Mouse (Mus musculus) frontal cortex, postnatal 25 days (tissue): ENCODE results near the gene AC134908.4.
A peak's percentile ranks its signal among the peaks of the same experiment; 100 is the strongest.

Experiments used
- DNase-seq, 2 experiments: peaks; one replicate each; pipeline ENCODE4 v3.0.0; 2022; ENCODE audit warnings: low spot score in 2 of 2

The AC134908.4 gene

GRCm38 (mm10) chr17:25795609-25796092 lies at the start of gene AC134908.4:
Gene AC134908.4 (minus strand): TSS chr17:25795659.
- no peak for DNase-seq

GRCm38 (mm10) chr17:25844396-25844901 lies 49.0 kb upstream of the AC134908.4 start, which contains the start of gene Rhot2:
Gene Rhot2 (minus strand): TSS chr17:25844851.
- DNase-seq, result peak; percentile 78 to 90

- DNase-seq, result no peak
Observed at GRCm38 (mm10) chr17:25843636-25844395, 48.4 kb upstream of the AC134908.4 start.

GRCm38 (mm10) chr17:25843122-25843521 lies 47.7 kb upstream of the AC134908.4 start:
- DNase-seq, result no peak

GRCm38 (mm10) chr17:25842509-25842908 lies 47.0 kb upstream of the AC134908.4 start:
- DNase-seq, result no peak

GRCm38 (mm10) chr17:25841117-25841880 lies 45.8 kb upstream of the AC134908.4 start, which contains the start of gene Gm20683:
Gene Gm20683 (minus strand): TSS chr17:25841763.
- DNase-seq, result no peak

DNA sequence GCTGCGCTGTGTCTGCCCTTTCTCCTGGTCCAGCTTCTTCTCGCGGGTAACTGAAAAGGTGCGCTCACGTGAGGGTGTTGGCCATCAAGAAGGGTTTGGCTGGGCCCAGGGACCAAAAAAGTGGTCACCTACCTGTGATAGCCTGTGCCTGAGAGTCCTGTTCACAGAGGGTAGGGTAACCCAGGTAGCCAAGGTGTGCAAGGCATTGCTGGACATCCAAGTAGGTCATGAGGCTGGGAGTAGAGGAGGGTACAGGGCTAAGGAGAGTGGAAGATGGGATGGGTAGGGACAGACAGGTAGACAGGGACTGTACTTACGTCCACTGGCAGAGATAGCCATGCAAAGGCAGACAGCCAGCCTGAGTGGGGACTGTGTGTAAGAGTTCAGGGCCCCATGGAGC lies 45.1 kb upstream of the AC134908.4 start:
- DNase-seq, result no peak

DNA sequence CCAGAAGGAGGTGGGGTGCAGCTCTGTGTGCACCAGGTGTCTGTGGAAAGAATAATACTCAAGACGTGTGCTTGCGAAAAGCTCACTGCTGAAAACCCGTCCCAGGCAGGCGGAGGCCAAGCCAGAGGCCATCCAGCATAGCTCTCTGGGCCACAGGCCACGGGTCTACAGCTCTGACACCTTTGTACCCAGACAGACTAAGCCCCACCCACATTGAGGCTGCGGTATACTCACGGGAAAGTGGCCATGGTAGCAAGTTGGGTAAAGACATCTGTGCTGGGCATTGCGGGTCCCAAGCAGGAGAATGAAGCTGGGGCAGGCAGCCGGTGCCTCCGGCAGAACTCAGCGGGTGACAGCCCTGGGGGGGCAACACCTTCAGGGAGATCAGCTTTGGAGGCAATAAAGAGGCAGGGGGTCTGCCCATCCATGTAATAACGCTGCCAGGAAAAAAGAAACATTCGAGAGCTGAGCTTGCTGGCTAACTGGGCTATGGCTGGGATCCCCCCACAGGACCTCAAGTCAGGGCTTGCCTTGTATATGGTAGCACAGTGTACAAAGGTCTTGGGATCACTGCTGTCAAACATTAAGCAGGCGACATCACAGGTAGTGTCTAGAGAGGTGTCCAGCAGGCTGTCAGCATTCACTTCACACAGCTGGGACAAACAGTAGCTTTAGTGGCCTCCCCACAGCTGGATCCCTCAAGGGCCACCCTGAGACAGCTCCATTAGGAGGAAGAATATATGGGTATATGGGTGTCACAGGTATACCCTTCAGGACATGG lies 44.2 kb upstream of the AC134908.4 start:
- no peak for DNase-seq

DNA sequence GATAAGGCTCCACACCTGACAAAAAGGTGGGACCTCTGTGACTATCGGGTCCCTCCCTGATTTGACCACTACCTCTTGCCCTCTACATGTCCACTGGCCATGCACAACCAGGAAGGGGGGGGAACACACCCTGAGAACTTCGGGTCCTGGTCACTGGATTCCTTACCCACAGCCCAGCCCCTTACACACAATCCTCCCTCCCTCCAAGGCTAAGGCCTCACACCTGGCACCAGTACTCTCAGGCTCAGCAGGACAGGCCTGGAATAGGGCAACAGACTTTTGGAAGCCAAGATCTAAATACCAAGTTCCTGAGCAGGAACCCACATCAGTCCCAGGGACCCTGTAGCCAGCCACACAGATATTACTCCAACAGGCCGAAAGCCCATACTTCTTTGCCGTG lies 43.4 kb upstream of the AC134908.4 start:
- no peak for DNase-seq

- no peak for DNase-seq
Observed at GRCm38 (mm10) chr17:25837533-25837932, 42.1 kb upstream of the AC134908.4 start.

DNA sequence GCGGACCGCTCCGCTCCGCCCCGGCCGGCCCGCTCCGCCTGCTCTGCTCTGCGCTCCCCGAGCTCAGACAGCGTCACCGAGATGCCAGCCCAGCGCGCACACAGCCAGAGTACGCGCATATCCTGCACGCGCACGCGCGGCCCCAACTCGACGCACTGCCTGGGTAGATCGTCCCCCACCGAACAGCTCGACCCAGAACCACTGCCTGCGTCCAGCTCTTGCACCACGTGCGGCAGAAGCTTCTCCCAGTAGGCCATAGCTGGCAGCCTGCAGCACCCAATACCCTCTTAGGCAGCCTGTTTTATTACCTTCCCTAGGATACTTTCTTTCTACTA lies 41.6 kb upstream of the AC134908.4 start, which contains the start of gene Rhbdl1:
Rhbdl1 (minus strand) TSS at position 220 of the 335 bp plus-strand sequence.
- DNase-seq, result peak; percentile 67 to 72

DNA sequence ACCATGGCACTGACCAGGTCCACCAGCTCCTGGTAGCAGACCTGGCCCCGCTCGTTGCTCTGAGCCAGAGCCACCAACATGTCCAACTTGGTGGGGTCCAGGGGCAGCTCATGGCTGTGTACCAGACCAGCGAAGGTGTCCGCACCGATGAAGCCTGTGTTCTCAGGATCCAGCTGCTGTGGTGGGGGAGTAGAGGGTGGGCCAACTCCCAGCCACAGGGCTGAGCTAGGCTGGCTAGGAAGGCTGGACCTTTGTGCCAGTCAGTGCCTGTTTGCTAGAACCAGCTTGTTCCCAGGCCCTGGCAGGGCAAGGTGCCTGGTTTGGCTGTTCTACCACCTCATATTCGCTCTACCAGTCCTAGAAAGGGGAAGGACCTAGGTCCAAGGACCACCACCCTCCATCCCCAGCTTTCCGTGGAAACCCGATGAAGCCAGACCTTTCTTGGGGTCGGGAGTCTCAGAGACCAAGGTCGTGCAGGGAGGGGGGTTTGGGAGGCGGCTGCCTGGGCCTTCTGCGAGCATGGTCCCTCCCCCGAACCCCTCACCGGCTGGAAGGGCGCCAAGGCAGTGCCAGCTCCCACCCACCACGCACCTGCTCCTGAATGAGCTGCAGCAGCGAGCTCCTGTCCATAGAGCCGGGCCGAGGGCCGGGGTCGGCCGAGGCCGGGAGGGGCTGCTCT lies 41.1 kb upstream of the AC134908.4 start:
- no peak for DNase-seq

DNA sequence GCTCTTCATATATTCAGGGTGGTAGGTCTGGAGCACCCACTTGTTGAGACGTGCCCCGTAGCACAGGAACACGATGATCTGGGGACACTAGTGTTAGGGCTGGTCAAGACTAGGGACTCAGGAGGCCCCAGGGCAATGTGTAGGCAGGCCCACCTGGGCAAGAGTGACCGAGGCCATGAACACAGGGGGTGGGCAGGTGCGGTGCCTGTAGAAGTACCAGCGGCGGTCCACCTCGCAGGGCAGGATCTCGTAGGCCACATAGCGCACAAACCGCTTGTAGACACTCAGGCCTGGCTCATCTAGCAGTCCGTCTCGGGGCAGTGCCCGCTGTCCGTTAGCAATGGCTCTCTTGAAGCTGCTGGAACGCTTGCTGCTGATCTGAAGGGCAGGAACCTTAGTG lies 40.4 kb upstream of the AC134908.4 start:
- DNase-seq, result no peak

GRCm38 (mm10) chr17:25835301-25835700 lies 39.8 kb upstream of the AC134908.4 start:
- DNase-seq, result no peak

- DNase-seq, result no peak
Observed at GRCm38 (mm10) chr17:25834595-25835222, 39.2 kb upstream of the AC134908.4 start.

DNA sequence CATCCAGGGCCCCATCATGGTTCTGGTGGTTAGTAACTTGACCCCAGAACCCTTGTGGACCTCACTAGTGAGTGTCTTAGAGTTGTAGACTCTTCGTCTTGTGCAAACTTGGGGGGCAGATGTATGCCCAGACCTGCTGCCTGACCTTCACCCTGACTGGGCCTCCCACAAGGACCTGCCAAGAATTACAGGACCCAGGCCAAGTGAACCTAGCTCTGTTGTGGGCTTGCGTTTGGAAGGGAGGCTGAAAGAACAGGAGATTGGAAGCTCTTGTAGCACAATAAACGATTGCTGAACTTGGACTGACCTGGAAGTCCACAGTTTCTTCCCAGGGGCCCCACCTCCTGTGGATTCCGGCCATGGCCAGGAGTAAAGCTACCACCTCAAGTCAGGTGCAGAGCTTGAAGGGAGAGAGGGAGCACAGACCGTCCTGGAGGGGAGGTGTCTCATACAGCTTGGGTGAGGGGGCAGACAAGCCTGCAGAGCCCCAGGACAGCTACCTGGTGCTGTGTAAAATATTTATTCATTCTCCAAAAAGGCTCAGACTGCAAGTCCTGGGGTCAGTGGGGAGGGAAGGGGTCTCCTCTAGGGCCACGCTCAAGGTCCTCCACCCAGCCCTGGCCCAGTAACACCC lies 38.6 kb upstream of the AC134908.4 start:
- no peak for DNase-seq

DNA sequence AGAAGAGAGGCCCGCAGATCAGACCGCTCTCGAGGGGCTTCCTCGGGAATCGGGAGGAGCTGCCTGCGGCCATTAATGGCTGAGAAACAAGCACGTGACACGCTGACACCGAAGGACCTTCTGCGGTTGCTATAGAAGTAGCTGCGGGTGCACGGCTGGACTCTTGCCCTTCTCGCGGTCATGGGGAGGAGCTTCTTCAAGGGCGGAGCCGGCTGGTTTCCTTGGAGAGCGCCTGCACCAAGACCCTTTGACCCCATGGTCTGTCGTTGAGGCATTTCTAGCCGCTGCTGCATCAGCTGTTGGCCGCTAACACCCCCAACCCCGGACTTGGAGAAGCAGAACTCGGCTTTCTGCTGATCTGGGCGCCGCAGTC lies 37.8 kb upstream of the AC134908.4 start, which contains the start of gene Stub1:
Stub1 (minus strand) TSS at position 114 of the 373 bp plus-strand sequence.
- peak in 1 of 2 experiments; percentile 77 for DNase-seq

GRCm38 (mm10) chr17:25832436-25833290 lies 37.2 kb upstream of the AC134908.4 start:
- peak; percentile 95 to 96 for DNase-seq
